Mouse (Mus musculus): ENCODE measurements at regions not wholly inside any gene's neighbourhood (a gene's known extent, or its start where the extent isn't known, plus 50 kb on each side); places are given as distances from the start of the nearest gene placed in this dataset.

DNA sequence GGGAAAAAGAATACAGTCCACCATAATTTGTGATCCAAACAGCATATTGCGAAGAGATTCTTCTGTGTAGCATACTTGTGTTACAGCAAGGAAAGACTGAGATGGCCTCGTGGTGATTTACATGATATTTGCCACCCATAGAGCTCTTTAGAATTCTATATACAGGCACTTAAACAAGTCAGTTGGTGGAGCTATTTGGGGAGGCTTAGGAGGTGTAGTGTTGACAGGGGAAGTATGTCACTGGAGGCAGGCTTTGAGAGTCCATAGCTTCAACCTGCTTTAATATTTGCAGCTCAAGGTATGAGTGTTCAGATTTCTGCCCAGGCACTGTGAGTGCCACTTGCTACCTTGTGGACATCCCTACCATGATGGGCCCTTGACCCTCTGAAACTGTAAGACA lies 187.3 kb downstream of the Ostf1 start:
- Histone ChIP-seq H3K9ac (ENCODE audit: insufficient read depth, low read depth) (no peak overlapping the region), H3K27ac (ENCODE audit: insufficient read depth, low read depth) (no peak overlapping the region), H3K36me3 (replicated peaks in 1 of 2; ENCODE audit: control insufficient read depth in 1 of 2, insufficient read depth in 1 of 2, low read length in 1 of 2) (no peaks in the 10 kb centered on the region), H3K9me3 (replicated peaks; ENCODE audit: low read length) (no peaks in the 10 kb centered on the region), H3K27me3 (replicated peaks) (no peaks in the 10 kb centered on the region), H3K4me3 (replicated peaks in 1 of 3; ENCODE audit: low read depth in 2 of 3, low read length in 2 of 3, poor library complexity in 1 of 3) (no peak overlapping the region), H3K4me2 (ENCODE audit: insufficient read depth, low read depth, poor library complexity, severe bottlenecking) (no peak overlapping the region), H3K79me2 (replicated peaks; ENCODE audit: control insufficient read depth, extremely low read depth, insufficient read depth, poor library complexity, severe bottlenecking) (no peaks in the 10 kb centered on the region), H3K4me1 (ENCODE audit: control insufficient read depth in 1 of 2, insufficient read depth in 2 of 2) (no peaks in the 10 kb centered on the region)
- in situ Hi-C loops (cut with MboI; ENCODE audit: low pct_ligation_motif_present, low pct_unique_long_range_greater_than_20kb, low sequenced_read_pairs) = no loop called here
- TF ChIP-seq GABPA (IDR thresholded peaks at IDR 0.05; ENCODE audit: insufficient replicate concordance, low read depth, low read length) = no peak
- TF ChIP-seq UBTF (IDR thresholded peaks at IDR 0.05; ENCODE audit: low read depth, low read length) = no peak
- TF ChIP-seq CHD1 (IDR thresholded peaks at IDR 0.05; ENCODE audit: low read depth, low read length) = no peak
- TF ChIP-seq SMC3 (IDR thresholded peaks at IDR 0.05; ENCODE audit: low read depth, low read length) = no peak
- dilution Hi-C loops (cut with MboI; ENCODE audit: extremely low pct_ligation_motif_present, extremely low pct_unique_long_range_greater_than_20kb, low sequenced_read_pairs) = no loop called here
- DNase-seq (ENCODE audit: extremely low read depth) = no peak

DNA sequence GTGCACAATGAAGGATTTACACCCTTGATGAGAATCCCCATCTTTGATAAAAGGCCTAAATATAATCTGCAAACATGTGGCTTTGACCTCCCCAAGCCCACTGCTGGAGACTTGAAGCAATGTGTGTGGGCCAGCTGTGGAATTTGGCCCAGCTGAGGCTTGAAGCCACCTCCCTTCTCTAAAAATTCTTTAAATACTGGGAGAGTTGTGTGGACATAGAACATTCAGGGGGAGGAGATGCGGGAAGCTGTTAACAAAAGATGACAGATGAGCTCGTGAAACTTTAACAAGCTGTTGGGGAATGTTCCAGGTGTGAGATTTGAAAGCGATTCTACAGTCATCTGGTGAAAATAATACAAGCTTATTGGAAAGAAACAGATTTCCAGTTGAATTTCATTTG lies 195.3 kb downstream of the Ostf1 start:
- no peak overlapping the region for H3K4me3 ChIP-seq (replicated peaks in 1 of 3; ENCODE audit: low read depth in 2 of 3, low read length in 2 of 3, poor library complexity in 1 of 3)
- no peaks in the 10 kb centered on the region for H3K27me3 ChIP-seq (replicated peaks)
- DNase-seq (ENCODE audit: extremely low read depth) = no peak
- no peaks in the 10 kb centered on the region for H3K36me3 ChIP-seq (replicated peaks in 1 of 2; ENCODE audit: control insufficient read depth in 1 of 2, insufficient read depth in 1 of 2, low read length in 1 of 2)
- H3K4me1 ChIP-seq (ENCODE audit: control insufficient read depth in 1 of 2, insufficient read depth in 2 of 2) = no peaks in the 10 kb centered on the region
- H3K4me2 ChIP-seq (ENCODE audit: insufficient read depth, low read depth, poor library complexity, severe bottlenecking) = no peak overlapping the region
- no peaks in the 10 kb centered on the region for H3K9me3 ChIP-seq (replicated peaks; ENCODE audit: low read length)
- dilution Hi-C loops (cut with MboI; ENCODE audit: extremely low pct_ligation_motif_present, extremely low pct_unique_long_range_greater_than_20kb, low sequenced_read_pairs) = no loop called here
- TF ChIP-seq USF1 (IDR thresholded peaks at IDR 0.05; ENCODE audit: low read depth, low read length) (no peak), TBP (conservative IDR thresholded peaks at IDR 0.05; ENCODE audit: low read depth, low read length) (no peak), PAX5 (IDR thresholded peaks at IDR 0.05; ENCODE audit: low read length) (no peak), ZMIZ1 (IDR thresholded peaks at IDR 0.05; ENCODE audit: low read depth, low read length) (no peak)
- H3K79me2 ChIP-seq (replicated peaks; ENCODE audit: control insufficient read depth, extremely low read depth, insufficient read depth, poor library complexity, severe bottlenecking) = no peaks in the 10 kb centered on the region
- H3K9ac ChIP-seq (ENCODE audit: insufficient read depth, low read depth) = no peak overlapping the region
- no peak overlapping the region for H3K27ac ChIP-seq (ENCODE audit: insufficient read depth, low read depth)
- in situ Hi-C loops (cut with MboI; ENCODE audit: low pct_ligation_motif_present, low pct_unique_long_range_greater_than_20kb, low sequenced_read_pairs) = no loop called here

DNA sequence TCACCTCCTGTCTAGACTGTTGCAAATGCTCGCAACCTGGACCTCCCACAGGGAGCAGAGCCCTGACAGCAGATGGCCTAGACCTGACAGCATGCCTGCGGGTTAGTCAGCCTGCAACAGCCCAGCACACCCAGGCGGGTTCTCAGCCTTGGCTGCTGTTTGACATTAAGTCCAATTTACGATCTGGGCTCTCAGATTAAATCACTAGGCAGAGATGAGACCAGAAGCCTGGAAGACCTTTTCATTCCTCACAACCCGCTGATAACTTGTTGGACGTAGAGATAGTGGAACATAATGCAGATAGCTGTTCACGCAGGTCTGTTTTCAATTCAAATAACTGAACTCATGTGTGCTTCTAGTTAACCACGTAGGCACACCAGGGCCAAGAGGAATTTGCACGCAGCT lies 211.2 kb downstream of the Ostf1 start:
- no peak overlapping the region for H3K4me3 ChIP-seq (replicated peaks in 1 of 3; ENCODE audit: low read depth in 2 of 3, low read length in 2 of 3, poor library complexity in 1 of 3)
- TF ChIP-seq CTCF (conservative IDR thresholded peaks at IDR 0.05 in 1 of 2, IDR thresholded peaks at IDR 0.05 in 1 of 2; ENCODE audit: low read depth in 2 of 2, low read length in 2 of 2) (no peak), KAT2A (IDR thresholded peaks at IDR 0.05; ENCODE audit: insufficient replicate concordance, low read length) (no peak), SIN3A (IDR thresholded peaks at IDR 0.05; ENCODE audit: low read length) (no peak), JUND (conservative IDR thresholded peaks at IDR 0.05; ENCODE audit: low read depth, low read length) (no peak), MAZ (IDR thresholded peaks at IDR 0.05; ENCODE audit: low read depth, low read length) (no peak), MAFK (IDR thresholded peaks at IDR 0.05; ENCODE audit: insufficient replicate concordance, low read length) (no peak), PAX5 (IDR thresholded peaks at IDR 0.05; ENCODE audit: low read length) (no peak)
- dilution Hi-C loops (cut with MboI; ENCODE audit: extremely low pct_ligation_motif_present, extremely low pct_unique_long_range_greater_than_20kb, low sequenced_read_pairs) (no loop called here), in situ Hi-C loops (cut with MboI; ENCODE audit: low pct_ligation_motif_present, low pct_unique_long_range_greater_than_20kb, low sequenced_read_pairs) (no loop called here)
- H3K27ac ChIP-seq (ENCODE audit: insufficient read depth, low read depth) = no peak overlapping the region
- no peaks in the 10 kb centered on the region for H3K27me3 ChIP-seq (replicated peaks)
- DNase-seq (ENCODE audit: extremely low read depth) = no peak
- H3K79me2 ChIP-seq (replicated peaks; ENCODE audit: control insufficient read depth, extremely low read depth, insufficient read depth, poor library complexity, severe bottlenecking) = no peaks in the 10 kb centered on the region
- H3K36me3 ChIP-seq (replicated peaks in 1 of 2; ENCODE audit: control insufficient read depth in 1 of 2, insufficient read depth in 1 of 2, low read length in 1 of 2) = no peaks in the 10 kb centered on the region
- no peak overlapping the region for H3K4me2 ChIP-seq (ENCODE audit: insufficient read depth, low read depth, poor library complexity, severe bottlenecking)
- H3K4me1 ChIP-seq (ENCODE audit: control insufficient read depth in 1 of 2, insufficient read depth in 2 of 2) = no peaks in the 10 kb centered on the region
- no peaks in the 10 kb centered on the region for H3K9me3 ChIP-seq (replicated peaks; ENCODE audit: low read length)
- H3K9ac ChIP-seq (ENCODE audit: insufficient read depth, low read depth) = no peak overlapping the region
